Mouse (Mus musculus): Measurements from ENCODE around the gene Mt4. TPM values are rescaled to one million over a fixed set of nuclear protein-coding genes. Genes with fewer than 3 reads are reported as not detected.
"Not testable (repeated sequence)": the region's sequence is repeated elsewhere in the genome, so short reads cannot be mapped to it uniquely, and the experiment has no call there.

The Mt4 gene
- polyA plus RNA-seq, 1 experiment from 2014 or later = not detected

- Histone ChIP-seq H3K36me3 (no peaks in the 10 kb centered on the region), H3K9me3 (no peaks in the 10 kb centered on the region), H3K27me3 (no peaks in the 10 kb centered on the region), H3K4me3 (replicated peaks) (no peak overlapping the region), H3K4me2 (replicated peaks) (no peak overlapping the region), H3K9ac (replicated peaks) (no peak overlapping the region), H3K27ac (no peak overlapping the region), H3K4me1 (replicated peaks) (no peaks in the 10 kb centered on the region)
- 82% methylated on average over 4 of the region's 4 CpGs for WGBS
- no peak for ATAC-seq
Observed at GRCm38 (mm10) chr8:94140266-94140795, 3.3 kb downstream of the Mt4 start.

- Histone ChIP-seq H3K4me1 (replicated peaks) (peaks cover 15% of the 10 kb centered on the region), H3K36me3 (no peaks in the 10 kb centered on the region), H3K9ac (replicated peaks) (no peak overlapping the region), H3K4me2 (replicated peaks) (no peak overlapping the region), H3K27me3 (peaks cover 7% of the 10 kb centered on the region; the same call in 1 of the 2 replicates), H3K9me3 (no peaks in the 10 kb centered on the region), H3K4me3 (replicated peaks) (no peak overlapping the region), H3K27ac (no peak overlapping the region)
- 29% methylated on average over 5 of the region's 5 CpGs for WGBS
- no peak for ATAC-seq
Observed at GRCm38 (mm10) chr8:94148236-94148635, 11.2 kb downstream of the Mt4 start.

- WGBS = 85% methylated on average over 5 of the region's 5 CpGs
- Histone ChIP-seq H3K4me2 (replicated peaks) (no peak overlapping the region), H3K4me1 (replicated peaks) (peaks cover 29% of the 10 kb centered on the region), H3K9me3 (no peaks in the 10 kb centered on the region), H3K27ac (no peak overlapping the region), H3K4me3 (replicated peaks) (no peak overlapping the region), H3K36me3 (no peaks in the 10 kb centered on the region), H3K9ac (replicated peaks) (no peak overlapping the region), H3K27me3 (peaks cover 14% of the 10 kb centered on the region; the same call in 1 of the 2 replicates)
- no peak for ATAC-seq
Observed at GRCm38 (mm10) chr8:94150925-94151324, 13.9 kb downstream of the Mt4 start.

GRCm38 (mm10) chr8:94152513-94153300 is 15.7 kb downstream of the Mt4 start, which contains the start of gene Mt3:
Gene Mt3, plus strand, starts transcription at chr8:94152607.
- Histone ChIP-seq H3K4me2 (replicated peaks) (peak within 1 kb of the TSS; percentile 70), H3K4me1 (replicated peaks) (peaks cover 29% of the 10 kb centered on the region), H3K36me3 (no peaks in the 10 kb centered on the region), H3K4me3 (replicated peaks) (peak within 1 kb of the TSS; percentile 48), H3K27ac (peak within 1 kb of the TSS; percentile 41; the same call in 1 of the 2 replicates), H3K9ac (replicated peaks) (peak within 1 kb of the TSS; percentile 60), H3K9me3 (no peaks in the 10 kb centered on the region), H3K27me3 (peaks cover 14% of the 10 kb centered on the region; the same call in 1 of the 2 replicates)
- ATAC-seq = peak; percentile 87
- WGBS = 2% methylated on average over 29 of the region's 29 CpGs

- Histone ChIP-seq H3K27me3 (peaks cover 14% of the 10 kb centered on the region; the same call in 1 of the 2 replicates), H3K4me3 (replicated peaks) (peak overlapping the region; percentile 48), H3K4me2 (replicated peaks) (peak overlapping the region; percentile 70), H3K9me3 (no peaks in the 10 kb centered on the region), H3K27ac (peak overlapping the region; percentile 41; the same call in 1 of the 2 replicates), H3K36me3 (no peaks in the 10 kb centered on the region), H3K9ac (replicated peaks) (peak overlapping the region; percentile 60), H3K4me1 (replicated peaks) (peaks cover 26% of the 10 kb centered on the region)
- 29% methylated on average over 7 of the region's 7 CpGs for WGBS
- peak; percentile 49 for ATAC-seq
Observed at GRCm38 (mm10) chr8:94153451-94153850, 16.5 kb downstream of the Mt4 start.

GRCm38 (mm10) chr8:94154537-94154936 is 17.5 kb downstream of the Mt4 start:
- Histone ChIP-seq H3K27ac (no peak overlapping the region), H3K4me2 (replicated peaks) (no peak overlapping the region), H3K4me3 (replicated peaks) (no peak overlapping the region), H3K4me1 (replicated peaks) (peaks cover 26% of the 10 kb centered on the region), H3K9ac (replicated peaks) (no peak overlapping the region), H3K27me3 (peaks cover 14% of the 10 kb centered on the region; the same call in 1 of the 2 replicates), H3K36me3 (no peaks in the 10 kb centered on the region), H3K9me3 (no peaks in the 10 kb centered on the region)
- no peak for ATAC-seq
- 49% methylated on average over 6 of the region's 6 CpGs for WGBS

GRCm38 (mm10) chr8:94156092-94156491 is 19.1 kb downstream of the Mt4 start:
- Histone ChIP-seq H3K9ac (replicated peaks) (no peak overlapping the region), H3K4me3 (replicated peaks) (no peak overlapping the region), H3K4me2 (replicated peaks) (no peak overlapping the region), H3K9me3 (no peaks in the 10 kb centered on the region), H3K27ac (no peak overlapping the region), H3K36me3 (no peaks in the 10 kb centered on the region), H3K4me1 (replicated peaks) (peaks cover 26% of the 10 kb centered on the region), H3K27me3 (peaks cover 10% of the 10 kb centered on the region; the same call in 1 of the 2 replicates)
- WGBS = 77% methylated on average over 4 of the region's 4 CpGs
- no peak for ATAC-seq

- peaks cover 37% of the 10 kb centered on the region for H3K27me3 ChIP-seq
- ATAC-seq; H3K4me3 ChIP-seq (replicated peaks); H3K4me2 ChIP-seq (replicated peaks); H3K36me3 ChIP-seq; H3K9ac ChIP-seq (replicated peaks); H3K27ac ChIP-seq; H3K4me1 ChIP-seq (replicated peaks); H3K9me3 ChIP-seq: not testable (repeated sequence)
- 77% methylated on average over 8 of the region's 8 CpGs for WGBS
Observed at GRCm38 (mm10) chr8:94165772-94166171, 28.8 kb downstream of the Mt4 start.

- H3K27me3 ChIP-seq = peaks cover 51% of the 10 kb centered on the region
- no peak overlapping the region for H3K4me2 ChIP-seq (replicated peaks)
- no peak overlapping the region for H3K9ac ChIP-seq (replicated peaks)
- ATAC-seq = 0 out of 2 replicates have a peak, but pooled peaks have one; percentile 58
- H3K27ac ChIP-seq = no peak overlapping the region
- no peaks in the 10 kb centered on the region for H3K36me3 ChIP-seq
- no peak overlapping the region for H3K4me3 ChIP-seq (replicated peaks)
- no peaks in the 10 kb centered on the region for H3K9me3 ChIP-seq
- WGBS = 4% methylated on average over 6 of the region's 6 CpGs
- peaks cover 8% of the 10 kb centered on the region for H3K4me1 ChIP-seq (replicated peaks)
Observed at GRCm38 (mm10) chr8:94167244-94167643, 30.2 kb downstream of the Mt4 start.

GRCm38 (mm10) chr8:94169547-94169946 is 32.5 kb downstream of the Mt4 start:
- Histone ChIP-seq H3K9ac (replicated peaks) (no peak overlapping the region), H3K27me3 (peaks cover 71% of the 10 kb centered on the region), H3K4me3 (replicated peaks) (no peak overlapping the region), H3K4me1 (replicated peaks) (peaks cover 21% of the 10 kb centered on the region), H3K36me3 (no peaks in the 10 kb centered on the region), H3K27ac (no peak overlapping the region), H3K9me3 (no peaks in the 10 kb centered on the region), H3K4me2 (replicated peaks) (no peak overlapping the region)
- WGBS = 81% methylated on average over 5 of the region's 5 CpGs
- no peak for ATAC-seq

GRCm38 (mm10) chr8:94171321-94171755 is 34.3 kb downstream of the Mt4 start:
- no peak for ATAC-seq
- Histone ChIP-seq H3K9me3 (no peaks in the 10 kb centered on the region), H3K4me2 (replicated peaks) (peak overlapping the region; percentile 83), H3K4me3 (replicated peaks) (peak overlapping the region; percentile 45; the same call in 1 of the 2 replicates), H3K4me1 (replicated peaks) (peaks cover 21% of the 10 kb centered on the region), H3K27me3 (peaks cover 87% of the 10 kb centered on the region), H3K36me3 (no peaks in the 10 kb centered on the region), H3K9ac (replicated peaks) (no peak overlapping the region), H3K27ac (no peak overlapping the region)
- WGBS = 48% methylated on average over 10 of the region's 10 CpGs

GRCm38 (mm10) chr8:94172075-94172808 is 35.2 kb downstream of the Mt4 start, which contains the start of gene Mt2:
Gene Mt2, plus strand, starts transcription at chr8:94172664.
- no peaks in the 10 kb centered on the region for H3K36me3 ChIP-seq
- under 1% methylated on average over 55 of the region's 56 CpGs for WGBS
- peak; percentile 72; the same call in 1 of the 2 replicates for ATAC-seq
- peak within 1 kb of the TSS; percentile 45 for H3K4me3 ChIP-seq (replicated peaks)
- H3K9ac ChIP-seq (replicated peaks) = peak within 1 kb of the TSS; percentile 36
- H3K27me3 ChIP-seq = peaks cover 91% of the 10 kb centered on the region
- no peak within 1 kb of the TSS for H3K27ac ChIP-seq
- peak within 1 kb of the TSS; percentile 83 for H3K4me2 ChIP-seq (replicated peaks)
- H3K9me3 ChIP-seq = no peaks in the 10 kb centered on the region
- H3K4me1 ChIP-seq (replicated peaks) = peaks cover 21% of the 10 kb centered on the region

All from midbrain, embryonic 13.5 days (tissue).